Mouse (Mus musculus) 416B (cell line): ENCODE results near the gene Arhgap45.

Experiments
- DNase-seq: peaks from one replicate; pipeline ENCODE4 v3.0.0; 2011; ENCODE audit warnings: low read depth

The Arhgap45 gene

DNA sequence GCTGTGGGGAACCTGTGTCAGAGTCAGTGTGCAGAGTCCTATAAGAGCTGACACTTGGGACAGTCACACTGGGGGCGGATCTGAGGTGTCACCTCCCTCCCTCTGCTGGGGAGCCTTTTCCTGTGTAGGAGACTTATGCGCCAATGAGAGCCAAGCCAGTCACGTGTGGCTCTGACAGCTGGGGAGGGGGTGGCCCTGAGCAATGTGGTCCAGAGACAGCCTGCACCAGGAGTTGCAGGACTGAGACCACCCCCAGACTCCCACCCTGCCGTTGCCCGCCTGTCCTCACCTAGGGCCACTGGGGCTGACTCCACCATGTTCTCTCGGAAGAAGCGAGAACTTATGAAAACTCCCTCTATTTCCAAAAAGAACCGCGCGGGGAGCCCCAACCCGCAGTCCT lies at the start of gene Arhgap45:
Arhgap45 (plus strand) TSS at position 143 of the 400 bp plus-strand sequence.
- peak; percentile 96 for DNase-seq

DNA sequence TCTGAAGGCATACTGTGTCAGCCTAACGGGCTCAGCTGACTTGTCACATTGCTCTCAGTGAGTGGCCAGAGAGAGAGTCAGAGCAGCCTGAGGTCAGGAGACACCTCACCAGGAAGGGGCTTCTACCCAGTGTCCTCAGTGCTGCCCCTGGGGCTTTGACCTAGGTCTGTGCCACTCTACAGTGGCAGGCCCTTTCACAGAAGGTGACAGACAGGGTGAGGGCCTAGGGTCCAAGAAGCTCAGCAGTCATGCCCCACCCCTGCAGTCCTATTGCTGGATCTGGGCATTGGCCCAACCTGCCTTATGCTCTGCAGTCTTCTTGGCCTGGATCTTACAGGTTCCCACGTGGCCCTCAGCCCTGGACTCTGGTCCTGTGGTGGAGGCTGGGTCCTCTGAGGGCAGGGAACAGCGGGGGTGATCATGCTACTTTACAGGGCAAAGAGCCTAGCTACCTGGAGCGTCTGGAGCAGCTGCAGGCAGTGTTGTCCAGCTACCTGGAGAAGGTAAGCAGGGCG lies 49.5 kb upstream of the Arhgap45 start:
- DNase-seq: no peak

DNA sequence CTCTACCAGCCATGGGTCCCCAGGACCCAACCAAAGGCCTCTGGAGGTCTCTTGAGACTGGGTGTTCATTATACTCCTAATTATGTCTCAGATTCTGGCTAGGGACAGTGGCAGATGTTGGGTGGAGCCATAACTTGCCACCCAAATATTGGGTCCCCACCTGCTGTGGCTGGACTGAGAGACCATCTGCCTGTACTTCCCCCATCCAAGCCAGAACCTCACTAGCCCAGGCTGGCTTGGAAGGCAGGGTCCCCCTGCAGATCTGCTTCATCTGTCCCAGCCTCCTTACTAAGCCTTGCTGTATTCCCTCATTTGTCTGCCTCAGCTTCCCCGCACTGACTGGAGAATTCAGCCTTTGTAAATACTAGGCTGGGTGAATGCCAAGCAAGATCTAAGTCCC lies 48.3 kb upstream of the Arhgap45 start:
- no peak for DNase-seq

DNA sequence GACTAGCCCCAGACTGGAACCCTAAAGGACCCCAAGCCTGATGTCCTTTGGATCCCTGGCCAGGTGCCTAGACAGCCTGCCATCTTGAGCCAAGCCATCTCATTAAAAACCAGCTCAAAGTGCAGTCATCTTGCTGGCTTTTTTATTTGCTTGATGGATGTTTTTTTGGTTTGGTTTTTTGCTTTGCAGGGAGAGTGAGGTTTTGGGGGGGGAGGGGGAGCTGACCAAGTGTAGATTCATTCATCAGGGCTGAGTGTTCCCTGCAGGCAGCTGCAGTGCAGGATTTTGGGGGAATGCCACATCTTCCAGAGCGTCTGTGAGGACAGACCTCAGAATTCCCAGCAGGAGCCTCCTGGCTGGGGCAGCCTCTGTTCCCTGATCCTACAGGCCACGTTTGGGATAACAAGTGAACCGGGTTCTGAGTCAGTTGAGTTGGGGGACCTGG lies 47.3 kb upstream of the Arhgap45 start:
- DNase-seq: no peak

DNA sequence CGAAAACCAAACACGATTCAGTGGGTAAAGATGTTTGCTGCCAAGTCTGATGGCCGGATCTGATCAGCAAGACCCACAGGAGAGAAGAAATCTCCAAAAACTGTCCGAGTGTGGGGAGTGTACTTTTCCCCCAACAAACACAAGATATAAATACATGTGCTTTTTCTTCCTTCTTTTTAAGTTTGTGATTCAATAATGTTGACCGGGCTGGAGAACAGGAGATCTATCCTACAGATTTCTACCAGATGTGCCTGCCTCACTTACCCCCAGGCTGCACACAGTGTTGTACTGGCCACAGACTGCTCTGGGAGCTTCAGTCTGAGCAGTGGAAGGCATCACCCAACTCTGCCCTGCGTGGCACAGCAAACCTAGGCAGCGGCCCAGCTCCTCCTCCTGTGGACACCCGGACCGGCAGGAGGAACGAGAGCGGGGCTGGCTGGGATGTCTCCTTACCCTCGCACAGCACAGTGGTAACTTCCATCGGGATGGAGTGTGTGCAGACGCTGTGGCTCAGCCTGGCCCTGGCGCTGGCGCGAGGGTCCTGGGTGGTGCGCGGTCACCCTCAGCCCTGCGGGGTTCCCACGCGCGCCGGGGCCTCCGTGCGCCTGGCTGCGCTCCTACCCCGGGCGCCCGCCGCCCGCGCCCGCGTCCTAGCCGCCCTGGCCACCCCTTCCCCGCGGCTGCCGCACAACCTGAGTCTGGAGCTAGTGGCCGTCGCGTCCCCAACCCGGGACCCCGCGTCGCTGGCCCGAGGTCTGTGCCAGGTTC lies 45.9 kb upstream of the Arhgap45 start, which contains the start of gene Grin3b:
Grin3b (plus strand) TSS at position 301 of the 768 bp plus-strand sequence.
- DNase-seq: no peak

DNA sequence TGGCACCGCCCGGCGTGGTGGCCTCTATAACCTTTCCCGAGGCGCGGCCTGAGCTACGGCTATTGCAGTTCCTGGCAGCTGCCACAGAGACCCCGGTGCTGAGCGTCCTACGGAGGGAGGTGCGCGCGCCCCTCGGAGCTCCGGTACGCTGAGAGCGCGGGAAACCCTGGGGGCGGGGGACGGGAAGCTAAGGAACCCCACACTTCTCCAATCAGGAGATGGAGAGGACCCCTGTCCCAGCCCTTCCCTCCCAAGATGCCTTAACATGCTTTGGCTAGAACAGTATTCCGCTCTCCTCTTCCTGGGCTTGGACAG lies 45.3 kb upstream of the Arhgap45 start:
- no peak for DNase-seq

DNA sequence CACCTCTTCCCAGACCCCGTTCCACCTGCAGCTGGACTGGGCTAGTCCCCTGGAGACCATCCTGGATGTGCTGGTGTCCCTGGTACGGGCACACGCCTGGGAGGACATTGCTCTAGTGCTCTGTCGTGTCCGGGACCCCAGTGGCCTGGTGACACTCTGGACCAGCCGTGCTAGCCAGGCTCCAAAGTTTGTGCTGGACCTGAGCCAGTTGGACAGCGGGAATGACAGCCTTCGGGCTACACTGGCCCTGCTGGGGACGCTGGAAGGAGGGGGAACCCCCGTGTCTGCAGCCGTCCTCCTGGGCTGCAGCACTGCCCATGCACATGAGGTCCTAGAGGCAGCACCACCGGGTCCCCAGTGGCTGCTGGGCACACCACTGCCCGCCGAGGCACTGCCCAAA lies 43.6 kb upstream of the Arhgap45 start:
- no peak for DNase-seq

DNA sequence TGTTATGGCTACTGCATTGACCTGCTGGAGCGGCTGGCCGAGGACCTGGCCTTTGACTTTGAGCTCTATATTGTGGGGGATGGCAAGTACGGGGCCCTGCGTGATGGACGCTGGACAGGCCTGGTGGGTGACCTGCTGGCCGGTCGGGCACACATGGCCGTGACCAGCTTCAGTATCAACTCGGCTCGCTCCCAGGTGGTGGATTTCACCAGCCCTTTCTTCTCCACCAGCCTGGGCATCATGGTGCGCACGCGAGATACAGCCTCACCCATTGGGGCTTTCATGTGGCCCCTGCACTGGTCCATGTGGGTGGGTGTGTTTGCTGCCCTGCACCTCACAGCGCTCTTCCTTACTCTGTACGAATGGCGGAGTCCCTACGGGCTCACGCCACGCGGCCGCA lies 42.4 kb upstream of the Arhgap45 start:
- no peak for DNase-seq

DNA sequence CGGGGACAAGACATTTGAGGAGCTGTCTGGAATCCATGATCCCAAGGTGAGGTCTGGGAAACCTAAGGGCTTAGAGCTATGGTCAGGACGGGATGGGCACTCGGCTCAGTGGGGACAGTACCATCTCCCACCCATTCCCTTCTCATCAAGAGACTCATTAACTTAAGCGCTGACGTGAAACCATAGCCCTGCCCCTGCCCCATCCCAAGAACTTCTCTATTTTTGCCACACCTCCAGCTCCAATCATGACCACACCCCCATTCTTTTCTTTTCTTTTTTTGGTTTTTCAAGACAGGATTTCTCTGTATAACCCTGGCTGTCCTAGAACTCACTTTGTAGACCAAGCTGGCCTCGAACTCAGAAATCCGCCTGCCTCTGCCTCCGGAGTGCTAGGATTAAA lies 41.8 kb upstream of the Arhgap45 start:
- no peak for DNase-seq

DNA sequence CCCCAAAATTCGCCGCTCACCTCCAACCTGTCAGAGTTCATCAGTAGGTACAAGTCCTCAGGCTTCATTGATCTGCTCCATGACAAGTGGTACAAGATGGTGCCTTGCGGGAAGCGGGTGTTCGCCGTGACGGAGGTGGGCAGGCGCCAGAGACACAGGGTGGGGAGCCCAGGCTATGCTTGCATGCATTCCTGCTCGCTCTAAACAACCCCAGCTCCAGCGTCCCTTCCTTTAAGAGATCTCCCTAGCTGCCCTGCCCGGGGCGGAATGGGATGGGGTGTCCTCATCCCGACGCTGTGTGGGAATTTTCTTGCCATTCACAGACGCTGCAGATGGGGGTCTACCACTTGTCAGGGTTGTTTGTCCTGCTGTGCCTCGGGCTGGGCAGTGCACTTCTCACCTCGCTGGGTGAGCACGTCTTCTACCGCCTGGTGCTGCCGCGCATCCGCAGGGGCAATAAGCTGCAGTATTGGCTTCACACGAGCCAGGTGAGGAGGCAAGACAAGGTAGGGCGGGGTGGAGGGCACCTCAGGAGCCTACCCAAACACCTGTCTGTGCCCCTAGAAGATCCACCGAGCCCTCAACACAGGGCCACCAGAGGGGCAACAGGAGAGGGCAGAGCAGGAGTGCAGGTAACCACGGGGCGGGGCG lies 40.3 kb upstream of the Arhgap45 start:
- no peak for DNase-seq

DNA sequence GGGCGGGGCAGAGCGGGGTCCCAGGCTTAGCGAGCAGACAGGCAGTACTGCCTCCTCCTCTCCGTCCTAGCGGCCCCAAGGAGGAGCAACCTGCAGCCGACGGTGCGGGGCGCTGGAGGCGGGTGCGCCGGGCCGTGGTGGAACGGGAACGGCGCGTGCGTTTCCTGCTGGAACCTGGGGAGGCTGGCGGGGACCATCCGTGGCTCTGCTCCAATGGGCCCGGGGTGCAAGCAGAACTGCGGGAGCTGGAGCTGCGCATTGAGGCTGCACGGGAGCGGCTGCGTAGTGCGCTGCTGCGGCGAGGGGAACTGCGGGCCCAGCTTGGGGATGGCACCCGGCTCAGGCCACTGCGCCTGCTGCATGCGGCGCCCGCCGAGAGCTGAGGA lies 39.7 kb upstream of the Arhgap45 start:
- no peak for DNase-seq

DNA sequence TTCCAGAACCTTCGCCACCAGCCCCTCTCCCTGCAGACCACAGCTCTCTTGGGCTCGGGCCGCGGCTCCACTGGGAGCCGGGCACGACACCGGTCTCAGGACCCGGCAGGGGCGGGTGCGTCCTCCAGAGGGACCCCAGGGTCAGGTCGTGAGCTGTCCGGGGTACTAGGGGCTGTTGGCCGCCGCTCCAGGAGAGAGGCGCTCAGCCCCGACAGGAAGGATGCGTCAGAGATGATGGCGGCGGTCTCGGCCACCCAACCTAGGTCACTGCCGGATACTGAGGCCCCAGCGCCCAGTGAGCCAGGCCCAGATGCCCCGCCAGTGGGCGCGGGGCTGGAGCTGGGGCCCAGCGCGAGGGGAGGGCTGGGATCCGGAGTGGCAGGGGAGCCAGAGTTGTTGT lies 39.1 kb upstream of the Arhgap45 start:
- no peak for DNase-seq

DNA sequence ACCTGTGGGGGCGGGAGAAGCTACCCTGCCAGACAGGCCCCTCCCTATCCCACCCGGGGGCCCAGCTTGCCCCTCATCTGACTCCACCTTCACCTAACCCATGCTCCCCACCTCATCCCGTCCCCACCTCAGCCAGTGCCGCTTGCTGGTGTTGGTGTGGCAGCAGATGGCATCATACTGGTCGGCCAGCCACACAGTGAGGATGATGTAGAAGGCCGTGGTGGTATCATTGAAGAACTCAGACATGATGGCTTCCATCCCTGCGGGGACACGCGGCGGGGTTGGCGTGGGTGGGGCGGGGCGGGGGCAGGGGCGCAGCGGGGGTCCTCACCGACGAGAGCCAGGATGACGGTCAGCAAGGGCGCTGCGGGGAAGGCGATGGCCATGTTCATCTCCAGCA lies 38.4 kb upstream of the Arhgap45 start:
- DNase-seq: no peak

DNA sequence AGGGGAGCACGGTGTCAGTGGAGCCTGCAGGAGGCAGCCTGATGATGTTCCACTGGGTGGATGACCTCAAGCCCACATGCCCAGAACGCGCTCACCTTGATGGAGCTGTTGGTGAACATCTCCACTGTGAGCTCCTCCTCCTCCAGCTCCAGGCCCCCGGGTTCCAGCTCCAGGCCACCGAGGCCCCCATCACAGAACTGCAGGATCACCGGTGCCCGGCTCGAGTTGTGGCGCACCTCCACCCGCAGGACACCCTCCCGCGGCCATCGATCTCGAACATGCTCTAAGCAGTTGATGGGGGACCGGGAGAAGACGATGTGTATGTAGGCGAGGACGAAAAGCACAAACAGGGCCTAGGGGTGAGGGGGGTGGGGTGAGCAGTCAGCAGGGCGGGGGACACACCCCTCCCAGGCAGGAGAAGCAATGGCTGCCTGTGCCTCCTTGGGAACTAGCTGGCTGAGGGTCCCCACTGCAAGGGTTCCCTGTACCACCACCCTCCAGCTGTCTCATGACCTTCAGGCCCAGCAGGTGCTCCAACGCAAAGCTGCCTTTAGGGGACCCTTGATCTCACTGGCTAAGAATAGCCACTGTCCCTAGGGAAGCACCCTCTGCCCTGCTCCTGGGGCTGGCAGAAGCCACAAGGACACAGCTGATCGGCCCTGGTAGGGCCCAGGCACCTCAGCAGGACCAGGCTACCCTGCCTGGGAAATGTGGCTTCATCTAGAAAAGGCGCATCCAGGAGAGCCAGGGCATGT lies 36.9 kb upstream of the Arhgap45 start:
- no peak for DNase-seq

DNA sequence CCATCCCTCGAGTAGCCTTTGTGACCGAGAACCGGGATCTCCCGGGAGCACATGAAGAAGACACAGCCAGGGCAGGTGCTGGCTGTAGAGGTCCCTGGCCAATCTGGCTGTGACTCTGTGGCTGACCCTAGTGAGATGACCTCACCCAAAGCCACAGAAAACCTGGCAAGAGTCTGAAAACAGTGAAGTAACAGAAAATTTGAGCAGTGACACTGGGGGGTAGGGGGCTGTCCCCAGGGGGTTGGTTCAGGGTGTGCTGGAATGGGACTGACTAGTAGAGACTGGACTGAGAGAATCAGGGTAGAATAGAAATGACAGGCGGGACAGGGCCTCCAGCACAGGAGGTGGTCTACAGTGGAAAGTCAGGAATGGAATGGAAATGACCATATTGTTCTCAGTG lies 33.2 kb upstream of the Arhgap45 start:
- peak; percentile 42 for DNase-seq

DNA sequence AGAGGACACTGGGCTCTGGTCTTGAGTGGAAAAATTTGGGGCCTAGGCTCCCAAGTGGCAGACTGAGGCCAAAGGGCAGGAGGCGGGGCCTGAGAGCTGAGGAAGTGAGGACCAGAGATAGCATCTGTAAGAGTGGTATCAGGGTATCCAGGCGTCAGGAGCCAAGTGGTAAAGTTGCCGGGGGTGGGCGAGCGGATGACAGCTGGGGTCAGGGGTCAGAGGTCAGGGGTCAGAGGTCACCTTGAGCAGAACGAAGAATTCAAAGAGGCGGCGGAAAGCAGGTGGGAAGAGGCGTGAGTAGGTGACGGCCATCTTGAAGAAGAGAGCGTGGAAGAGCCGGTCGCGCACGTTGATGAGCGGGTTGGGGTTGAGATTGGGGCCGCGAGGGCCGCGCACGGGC lies 32.8 kb upstream of the Arhgap45 start:
- DNase-seq: peak; percentile 80

DNA sequence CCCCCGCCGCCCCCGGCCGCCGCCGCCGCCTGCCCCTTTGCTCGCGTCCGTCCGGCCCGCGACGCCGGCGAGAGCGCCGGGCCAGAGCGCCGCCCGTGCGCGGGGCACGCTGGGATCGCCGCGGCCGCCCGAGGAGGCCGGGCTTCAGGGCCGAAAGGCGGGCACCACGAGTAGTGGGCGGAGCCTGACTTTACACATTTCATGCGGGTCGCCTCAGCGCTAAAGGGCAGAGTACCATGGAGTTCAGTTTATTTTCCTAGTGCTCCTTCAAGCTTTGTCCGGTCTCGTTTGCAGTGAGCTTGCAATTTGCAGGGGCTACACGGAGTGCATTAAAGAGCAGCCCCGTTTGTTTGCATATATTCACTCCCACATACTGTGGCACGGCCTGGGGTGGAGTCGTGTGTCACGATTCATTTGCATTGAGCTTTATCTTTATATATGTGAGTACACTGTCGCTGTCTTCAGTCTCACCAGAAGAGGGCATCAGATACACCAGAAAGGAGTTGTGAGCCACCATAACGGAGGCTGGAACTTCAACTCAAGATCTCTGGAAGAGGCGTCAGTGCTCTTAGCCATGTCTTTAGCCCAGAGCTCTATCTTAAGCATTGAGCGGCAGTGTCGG lies 32.1 kb upstream of the Arhgap45 start, which contains the start of gene Tmem259:
Tmem259 (minus strand) TSS at position 136 of the 622 bp plus-strand sequence.
- DNase-seq: peak; percentile 98

DNA sequence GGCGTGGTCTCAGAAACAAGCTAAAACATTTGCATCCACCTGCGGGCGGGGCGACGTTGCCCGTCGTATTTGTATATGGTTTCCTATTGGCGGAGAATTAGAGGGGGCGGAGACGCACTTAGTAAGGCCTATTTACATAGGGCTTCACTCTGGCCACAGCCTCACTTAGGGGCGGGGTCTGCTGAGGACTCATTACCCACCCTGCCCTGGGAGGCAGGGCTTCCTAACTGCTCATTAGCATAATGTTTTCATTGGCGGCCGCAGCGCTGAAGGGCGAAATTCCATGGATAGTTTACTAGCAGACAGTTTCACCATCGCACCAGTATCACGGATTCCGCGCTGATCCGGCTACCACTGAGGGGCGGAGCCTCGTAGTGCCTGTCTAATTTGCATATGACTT lies 31.6 kb upstream of the Arhgap45 start:
- peak; percentile 100 for DNase-seq

DNA sequence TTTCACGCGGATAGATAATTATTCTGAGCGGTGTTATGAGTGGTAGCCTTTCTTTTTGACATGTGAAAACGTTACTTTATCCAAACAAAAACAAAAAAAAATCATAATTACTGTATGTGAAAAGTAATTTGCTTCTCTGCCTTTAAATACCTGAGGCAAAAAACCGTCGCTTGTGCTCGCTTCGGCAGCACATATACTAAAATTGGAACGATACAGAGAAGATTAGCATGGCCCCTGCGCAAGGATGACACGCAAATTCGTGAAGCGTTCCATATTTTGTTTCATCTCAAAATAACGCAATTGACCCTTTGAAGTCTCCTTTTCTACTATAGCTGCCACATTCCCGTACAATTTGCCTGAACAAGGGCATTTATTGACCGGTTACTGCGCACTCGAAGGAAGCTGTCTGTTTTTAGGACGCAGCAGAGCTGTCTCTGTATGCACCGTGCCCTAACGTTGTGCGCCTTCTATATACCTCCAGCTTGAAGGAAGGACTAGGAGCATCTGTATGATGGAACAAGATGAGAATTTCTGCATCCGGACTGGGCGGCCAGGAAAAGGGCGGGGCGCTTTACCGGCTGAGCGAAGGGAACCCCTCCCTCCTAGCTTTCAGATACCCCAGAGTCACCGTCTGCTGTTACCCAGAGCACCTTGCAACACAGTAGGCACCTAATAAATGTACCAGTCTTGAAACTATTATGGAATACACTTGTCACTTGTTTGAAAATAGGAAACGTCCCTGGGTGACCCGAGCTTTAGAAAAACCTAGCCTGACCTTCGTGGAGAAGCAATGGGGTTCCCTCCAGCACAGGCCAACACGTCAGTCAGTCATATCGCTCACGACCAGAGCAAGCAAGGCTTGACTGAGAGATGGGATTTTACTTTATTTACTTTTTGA lies 30.9 kb upstream of the Arhgap45 start:
- DNase-seq: peak; percentile 91

DNA sequence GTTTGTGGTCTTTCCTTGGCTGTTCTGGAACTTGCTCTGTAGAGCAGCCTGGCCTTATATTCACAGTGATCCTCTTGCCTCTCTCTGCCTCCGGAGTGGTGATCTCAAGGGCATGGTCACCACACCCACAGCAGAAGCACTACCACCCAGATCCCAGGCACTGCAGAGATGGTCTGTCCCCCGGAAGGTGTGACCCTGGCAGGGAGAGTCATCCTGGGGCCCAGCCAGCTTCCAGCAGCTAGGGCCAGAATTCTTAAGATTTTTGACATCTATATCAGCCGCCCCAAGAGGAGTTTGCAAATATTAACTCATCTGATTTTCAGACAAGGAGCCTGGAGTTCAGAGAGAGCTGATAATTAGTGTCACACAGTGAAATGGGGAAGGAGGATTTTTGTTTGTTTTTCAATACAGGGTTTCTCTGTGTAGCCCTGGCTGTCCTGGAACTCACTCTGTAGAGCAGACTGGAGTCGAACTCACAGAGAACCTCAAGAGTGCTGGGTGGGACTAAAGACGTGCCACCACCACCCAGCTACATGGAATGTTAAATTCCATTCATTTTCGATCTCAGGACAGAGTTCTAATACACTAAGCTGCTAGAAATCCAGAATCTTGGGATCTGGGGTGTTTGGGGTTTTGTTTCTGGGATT lies 30.1 kb upstream of the Arhgap45 start:
- no peak for DNase-seq

DNA sequence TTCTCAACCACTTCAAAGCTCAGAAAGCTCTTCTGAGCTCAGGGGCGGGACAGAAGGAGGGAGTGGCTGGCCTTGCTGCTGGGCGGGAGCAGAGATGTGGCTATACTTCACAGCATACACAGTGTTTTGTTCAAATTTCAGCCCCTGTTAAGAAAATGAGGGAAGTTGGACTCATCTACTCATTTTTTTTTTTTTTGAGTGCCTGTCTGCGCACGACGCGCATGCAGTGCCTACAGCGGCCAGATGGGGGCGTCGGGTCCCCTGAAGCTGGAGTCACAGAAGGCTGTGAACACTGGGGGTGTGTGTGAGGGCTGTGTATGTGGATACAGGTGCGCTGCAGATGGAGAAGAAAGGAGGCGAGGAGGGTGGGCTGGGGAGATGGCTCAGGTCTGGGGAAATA lies 29.5 kb upstream of the Arhgap45 start:
- DNase-seq: peak; percentile 96
